In genomic region chr17:83972026-83972425, GRCm38 (mm10) we compare ENCODE assay signal across 9 mouse cellular contexts.
DNase-seq lines count a peak whose midpoint lies in the region; ATAC-seq and TF ChIP-seq lines count a peak whose summit lies in the region.
"Had no signal": no experiment of that assay in that cellular context is flagged by ENCODE, and none has a peak within 500 bp of the region (broad histone marks: within the 10 kb centered on the region; RNA-seq: fewer than 3 reads in every experiment).

No protein-coding gene starts in this region.

- no peaks in the 10 kb centered on the region for H3K36me3 ChIP-seq in heart, embryonic 10.5 days
- H3K36me3 ChIP-seq in heart, embryonic 11.5 days (ENCODE audit: control insufficient read depth, insufficient read depth, low read length): no peaks in the 10 kb centered on the region
- H3K36me3 ChIP-seq in neural tube, embryonic 12.5 days: no peaks in the 10 kb centered on the region
- H3K36me3 ChIP-seq in intestine, postnatal 0 days (ENCODE audit: control insufficient read depth, insufficient read depth): no peaks in the 10 kb centered on the region
- no peaks in the 10 kb centered on the region for H3K36me3 ChIP-seq in thymus, adult 2 months (ENCODE audit: control insufficient read depth, insufficient read depth, low read length)

- no peak overlapping the region for H3K4me3 ChIP-seq in heart, embryonic 10.5 days
- no peak overlapping the region for H3K4me3 ChIP-seq in heart, embryonic 11.5 days (ENCODE audit: low read depth, low read length)
- no peak overlapping the region for H3K4me3 ChIP-seq in neural tube, embryonic 12.5 days
- H3K4me3 ChIP-seq in intestine, postnatal 0 days (ENCODE audit: low read depth, low read length): no peak overlapping the region
- no peak overlapping the region for H3K4me3 ChIP-seq in thymus, adult 2 months (ENCODE audit: control insufficient read depth, insufficient read depth, low read length)

- no peak overlapping the region for H3K4me2 ChIP-seq in heart, embryonic 11.5 days
- H3K4me2 ChIP-seq in neural tube, embryonic 12.5 days (replicated peaks): no peak overlapping the region
- no peak overlapping the region for H3K4me2 ChIP-seq in intestine, postnatal 0 days (replicated peaks; ENCODE audit: low read depth)

- TF ChIP-seq CTCF in intestine, postnatal 0 days (IDR thresholded peaks at IDR 0.05; ENCODE audit: low read depth): peak; percentile 45
- TF ChIP-seq CTCF in thymus, adult 2 months (IDR thresholded peaks at IDR 0.05; ENCODE audit: borderline replicate concordance, control insufficient read depth, extremely low read depth, insufficient read depth, low read length, poor library complexity): no peak

- H3K9me3 ChIP-seq in heart, embryonic 10.5 days: no peaks in the 10 kb centered on the region
- no peaks in the 10 kb centered on the region for H3K9me3 ChIP-seq in heart, embryonic 11.5 days (replicated peaks; ENCODE audit: control insufficient read depth, low read length)
- H3K9me3 ChIP-seq in neural tube, embryonic 12.5 days: no peaks in the 10 kb centered on the region
- no peaks in the 10 kb centered on the region for H3K9me3 ChIP-seq in intestine, postnatal 0 days (ENCODE audit: control insufficient read depth)

- DNase-seq in heart, embryonic 10.5 days (ENCODE audit: low spot score): no peak
- DNase-seq in neural tube, embryonic 10.5 days (ENCODE audit: extremely low spot score, low spot score): no peak
- DNase-seq in telencephalon, adult 2 months (ENCODE audit: low read depth, low spot score): peak; percentile 44
- no peak for DNase-seq in right cerebral cortex, postnatal 4 days
- no peak for DNase-seq in thymus, adult 2 months

- peak overlapping the region; percentile 13; the same call in 1 of the 2 replicates for H3K27ac ChIP-seq in heart, embryonic 10.5 days
- no peak overlapping the region for H3K27ac ChIP-seq in heart, embryonic 11.5 days (ENCODE audit: low read depth, low read length)
- H3K27ac ChIP-seq in neural tube, embryonic 12.5 days: no peak overlapping the region
- no peak overlapping the region for H3K27ac ChIP-seq in intestine, postnatal 0 days (ENCODE audit: low read depth, low read length)
- no peak overlapping the region for H3K27ac ChIP-seq in thymus, adult 2 months (ENCODE audit: control insufficient read depth, insufficient read depth, low read length)

- no peak overlapping the region for H3K9ac ChIP-seq in heart, embryonic 11.5 days (ENCODE audit: low read depth, low read length)
- no peak overlapping the region for H3K9ac ChIP-seq in neural tube, embryonic 12.5 days
- H3K9ac ChIP-seq in intestine, postnatal 0 days (ENCODE audit: low read depth, low read length): no peak overlapping the region

- H3K4me1 ChIP-seq in heart, embryonic 10.5 days: peaks cover 5% of the 10 kb centered on the region; the same call in 1 of the 2 replicates
- H3K4me1 ChIP-seq in heart, embryonic 11.5 days (ENCODE audit: control insufficient read depth, insufficient read depth, low read length): peaks cover 5% of the 10 kb centered on the region
- peaks cover 12% of the 10 kb centered on the region for H3K4me1 ChIP-seq in neural tube, embryonic 12.5 days
- no peaks in the 10 kb centered on the region for H3K4me1 ChIP-seq in intestine, postnatal 0 days (replicated peaks; ENCODE audit: control insufficient read depth, insufficient read depth, low read length)
- peaks cover 18% of the 10 kb centered on the region for H3K4me1 ChIP-seq in thymus, adult 2 months (replicated peaks; ENCODE audit: control insufficient read depth, insufficient read depth, low read length)

- H3K27me3 ChIP-seq in heart, embryonic 10.5 days (ENCODE audit: insufficient read depth, poor library complexity, severe bottlenecking): no peaks in the 10 kb centered on the region
- no peaks in the 10 kb centered on the region for H3K27me3 ChIP-seq in heart, embryonic 11.5 days (ENCODE audit: control insufficient read depth, insufficient read depth, low read length)
- no peaks in the 10 kb centered on the region for H3K27me3 ChIP-seq in neural tube, embryonic 12.5 days (replicated peaks)
- H3K27me3 ChIP-seq in intestine, postnatal 0 days (replicated peaks; ENCODE audit: control insufficient read depth, insufficient read depth, low read length): no peaks in the 10 kb centered on the region
- no peaks in the 10 kb centered on the region for H3K27me3 ChIP-seq in thymus, adult 2 months (ENCODE audit: control insufficient read depth, insufficient read depth, low read length)

- no peak for ATAC-seq in heart, embryonic 11.5 days (replicated peaks; ENCODE audit: insufficient number of reproducible peaks, low FRiP score, low TSS enrichment)
- peak; percentile 81 for ATAC-seq in neural tube, embryonic 12.5 days (ENCODE audit: low FRiP score, low read depth)
- peak; percentile 56; the same call in 1 of the 2 replicates for ATAC-seq in intestine, postnatal 0 days
- ATAC-seq: CD4-positive, CD25-positive, alpha-beta regulatory T cell, adult 4 months had no signal

- 32% methylated on average over 5 of the region's 5 CpGs for WGBS in heart, embryonic 10.5 days
- WGBS in heart, embryonic 11.5 days (ENCODE audit: insufficient replicate concordance): 51% methylated on average over 5 of the region's 5 CpGs
- WGBS in neural tube, embryonic 12.5 days: 15% methylated on average over 5 of the region's 5 CpGs
- WGBS in intestine, postnatal 0 days: 39% methylated on average over 5 of the region's 5 CpGs
- 81% methylated on average over 5 of the region's 5 CpGs for WGBS in thymus, adult 2 months

- no peak for TF ChIP-seq POLR2A in thymus, adult 2 months (IDR thresholded peaks at IDR 0.05; ENCODE audit: control insufficient read depth, extremely low read depth, insufficient read depth, low read length, poor library complexity)
